Mouse (Mus musculus) thymus, postnatal 14 days (tissue): ENCODE results near the gene Hadh.
A peak's percentile ranks its signal among the peaks of the same experiment; 100 is the strongest.

ENCODE experiments used
- DNase-seq: peaks from one replicate; pipeline ENCODE4 v3.0.0; 2021

Hadh gene

GRCm38 (mm10) chr3:131214841-131215240 lies 57.1 kb downstream of the Hadh start:
- DNase-seq, result peak; percentile 89

- DNase-seq, result no peak
Observed at GRCm38 (mm10) chr3:131214060-131214658, 57.7 kb downstream of the Hadh start.

- DNase-seq, result peak; percentile 55
Observed at GRCm38 (mm10) chr3:131212200-131212599, 59.7 kb downstream of the Hadh start.

GRCm38 (mm10) chr3:131208265-131208891 lies 63.5 kb downstream of the Hadh start:
- peak; percentile 89 for DNase-seq

GRCm38 (mm10) chr3:131207846-131208245 lies 64.1 kb downstream of the Hadh start:
- peak; percentile 57 for DNase-seq

- no peak for DNase-seq
Observed at GRCm38 (mm10) chr3:131202311-131202710, 69.6 kb downstream of the Hadh start.

- DNase-seq, result no peak
Observed at GRCm38 (mm10) chr3:131199590-131200288, 72.2 kb downstream of the Hadh start.

GRCm38 (mm10) chr3:131198991-131199390 lies 72.9 kb downstream of the Hadh start:
- DNase-seq, result no peak

GRCm38 (mm10) chr3:131196507-131197019 lies 75.3 kb downstream of the Hadh start:
- no peak for DNase-seq

GRCm38 (mm10) chr3:131196050-131196449 lies 75.9 kb downstream of the Hadh start:
- no peak for DNase-seq

- DNase-seq, result no peak
Observed at GRCm38 (mm10) chr3:131191454-131191853, 80.4 kb downstream of the Hadh start.

GRCm38 (mm10) chr3:131190671-131191367 lies 81.1 kb downstream of the Hadh start:
- DNase-seq, result no peak

- no peak for DNase-seq
Observed at GRCm38 (mm10) chr3:131190239-131190638, 81.7 kb downstream of the Hadh start.

GRCm38 (mm10) chr3:131186193-131186592 lies 85.7 kb downstream of the Hadh start:
- DNase-seq, result no peak
